Mouse (Mus musculus) midbrain, embryonic 13.5 days (tissue): ENCODE data around the gene Gm32802. TPM values are rescaled to one million over a fixed set of nuclear protein-coding genes. Genes with fewer than 3 reads are reported as not detected.
"Not testable (repeated sequence)": the region's sequence is repeated elsewhere in the genome, so short reads cannot be mapped to it uniquely, and the experiment has no call there.

Source experiments
- ATAC-seq: fragments of 200-750 bp; cut with Nextera tagmentation; 2 replicates; pipeline ENCODE4 v1.8.0; 2017; ENCODE audit warnings: mild to moderate bottlenecking, moderate TSS enrichment, moderate library complexity
- H3K27ac ChIP-seq: fragments of 300-500 bp; sonication (generic); 2 replicates; pipeline ENCODE4 v1.5.1; 2015; ENCODE audit warnings: inconsistent platforms, mild to moderate bottlenecking, moderate library complexity
- H3K27me3 ChIP-seq: fragments of 300-500 bp; sonication (generic); 2 replicates; pipeline ENCODE4 v1.6.1; 2015; ENCODE audit warnings: mild to moderate bottlenecking, inconsistent platforms
- H3K36me3 ChIP-seq: fragments of 300-500 bp; sonication (generic); 2 replicates; pipeline ENCODE4 v1.6.1; 2015; ENCODE audit warnings: mild to moderate bottlenecking, inconsistent platforms
- H3K4me1 ChIP-seq: fragments of 300-500 bp; sonication (generic); replicated peaks from 2 replicates; pipeline ENCODE4 v1.6.1; 2015; ENCODE audit warnings: inconsistent platforms
- H3K4me2 ChIP-seq: fragments of 300-500 bp; sonication (generic); replicated peaks from 2 replicates; pipeline ENCODE4 v1.6.1; 2015; ENCODE audit warnings: moderate library complexity, mild to moderate bottlenecking, inconsistent platforms
- H3K4me3 ChIP-seq: fragments of 300-500 bp; sonication (generic); replicated peaks from 2 replicates; pipeline ENCODE4 v1.5.1; 2015; ENCODE audit warnings: mild to moderate bottlenecking, inconsistent platforms
- H3K9ac ChIP-seq: fragments of 300-500 bp; sonication (generic); replicated peaks from 2 replicates; pipeline ENCODE4 v1.6.1; 2015; ENCODE audit warnings: mild to moderate bottlenecking, inconsistent platforms
- H3K9me3 ChIP-seq: fragments of 300-500 bp; sonication (generic); 2 replicates; pipeline ENCODE4 v1.6.1; 2016; ENCODE audit warnings: mild to moderate bottlenecking, inconsistent platforms
- WGBS: fragments of 180-500 bp; shearing (Covaris S2); methylation state at CpG from one replicate; pipeline ENCODE4 v1.1.7; 2015; 5-methylcytosine and 5-hydroxymethylcytosine counted together
- polyA plus RNA-seq: library from polyadenylated mRNA; unstranded; fragments of >200 nt; fragmentation: Nextera tagmentation; extraction: Ambion mirVana; gene quantifications from 2 replicates; pipeline ENCODE4 v1.2.1, GENCODE M21; 2015

The Gm32802 gene
- polyA plus RNA-seq, 1 experiment from 2014 or later = 0.26 TPM

GRCm38 (mm10) chr10:118302133-118302532 lies 43.6 kb downstream of the Gm32802 start:
- WGBS = 43% methylated on average over 2 of the region's 2 CpGs
- not testable (repeated sequence) for H3K27ac ChIP-seq, H3K27me3 ChIP-seq, H3K36me3 ChIP-seq, H3K4me3 ChIP-seq, H3K9me3 ChIP-seq, H3K4me1 ChIP-seq, ATAC-seq, H3K4me2 ChIP-seq, H3K9ac ChIP-seq

Other genes starting within 250 kb of the Gm32802 start
- 41.2 and 46.1 TPM in 2 replicates for gene Mdm1, start 116.9 kb upstream of the Gm32802 start, polyA plus RNA-seq
- gene Il22, start 53.7 kb upstream of the Gm32802 start, polyA plus RNA-seq = not detected in 2 replicates
- gene Gm32717, start 17.9 kb upstream of the Gm32802 start, polyA plus RNA-seq = 0.23 and 0.26 TPM in 2 replicates
- gene Iltifb, start 36.4 kb downstream of the Gm32802 start, polyA plus RNA-seq = not detected in 2 replicates
- gene Gm9040, start 68.3 kb downstream of the Gm32802 start, polyA plus RNA-seq = 0.11 TPM in 1 of 2 replicates, not detected in the other
- gene Gm9044, start 73.7 kb downstream of the Gm32802 start, polyA plus RNA-seq = 0.11 TPM in 1 of 2 replicates, not detected in the other
- gene Gm9045, start 79.1 kb downstream of the Gm32802 start, polyA plus RNA-seq = not detected in 2 replicates
- gene Gm9046, start 84.6 kb downstream of the Gm32802 start, polyA plus RNA-seq = not detected in 2 replicates
- 0.14 TPM in 1 of 2 replicates, not detected in the other for gene Gm9048, start 90.0 kb downstream of the Gm32802 start, polyA plus RNA-seq
- not detected in 2 replicates for gene Gm9049, start 95.4 kb downstream of the Gm32802 start, polyA plus RNA-seq
- not detected in 2 replicates for gene Ifng, start 182.4 kb downstream of the Gm32802 start, polyA plus RNA-seq